ENCODE assay signal across 15 mouse cellular contexts in the genomic region with DNA sequence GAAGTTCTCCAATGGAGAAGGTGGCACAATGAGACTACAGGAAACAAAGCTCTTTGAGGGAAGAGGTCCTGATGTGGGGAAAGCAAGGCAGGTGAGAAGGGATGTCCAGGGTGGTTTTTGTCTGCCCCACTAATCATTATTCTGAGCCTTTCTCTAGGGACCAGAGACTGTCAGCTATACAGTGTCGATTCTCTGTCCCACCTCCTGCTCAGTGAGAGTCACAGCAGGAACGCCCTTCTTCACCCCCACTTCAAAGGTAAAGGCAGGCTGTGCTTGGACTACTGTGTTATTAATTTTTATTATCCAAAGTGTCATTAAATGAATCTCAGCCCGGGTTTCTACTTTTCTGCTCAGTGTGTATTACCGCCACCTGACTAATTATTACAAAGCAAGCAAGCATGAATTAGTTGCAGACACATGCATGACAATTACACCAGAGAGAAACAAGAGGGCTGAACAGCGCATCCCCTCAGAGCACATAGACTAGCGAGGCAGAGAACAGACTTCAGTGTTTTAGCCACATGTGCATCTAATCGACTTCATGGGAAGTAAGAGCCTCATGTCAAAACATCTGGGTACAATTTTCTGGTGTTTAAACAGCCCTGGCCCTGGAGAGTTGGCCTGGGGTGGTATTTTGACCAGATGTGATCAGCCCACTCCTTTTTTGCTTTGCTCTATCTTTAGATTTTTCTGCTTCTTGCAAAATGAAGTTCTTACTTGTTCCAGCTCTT.
DNase-seq lines count a peak whose midpoint lies in the region; ATAC-seq lines count a peak whose summit lies in the region.
"Had no signal": no experiment of that assay in that cellular context is flagged by ENCODE, and none has a peak within 500 bp of the region (broad histone marks: within the 10 kb centered on the region; RNA-seq: fewer than 3 reads in every experiment).

No protein-coding gene starts in this region.

- no peak overlapping the region for H3K27ac ChIP-seq in forebrain, embryonic 10.5 days
- no peak overlapping the region for H3K27ac ChIP-seq in forebrain, embryonic 11.5 days (ENCODE audit: low read depth, low read length)
- no peak overlapping the region for H3K27ac ChIP-seq in neural tube, embryonic 15.5 days (replicated peaks)
- no peak overlapping the region for H3K27ac ChIP-seq in limb, embryonic 12.5 days
- H3K27ac ChIP-seq: heart, embryonic 15.5 days had no signal

- no peaks in the 10 kb centered on the region for H3K36me3 ChIP-seq in forebrain, embryonic 10.5 days (replicated peaks)
- no peaks in the 10 kb centered on the region for H3K36me3 ChIP-seq in forebrain, embryonic 11.5 days (ENCODE audit: control insufficient read depth, insufficient read depth, low read length)
- no peaks in the 10 kb centered on the region for H3K36me3 ChIP-seq in neural tube, embryonic 15.5 days
- H3K36me3 ChIP-seq in limb, embryonic 12.5 days: no peaks in the 10 kb centered on the region
- H3K36me3 ChIP-seq: heart, embryonic 15.5 days had no signal

- peak; percentile 21 for DNase-seq in forebrain, embryonic 10.5 days (ENCODE audit: extremely low spot score, low spot score)
- no peak for DNase-seq in forebrain, embryonic 11.5 days (ENCODE audit: low spot score)
- DNase-seq in neural tube, embryonic 10.5 days (ENCODE audit: extremely low spot score, low spot score): peak; percentile 32
- DNase-seq in left cerebral cortex, postnatal 14 days (ENCODE audit: low spot score in 2 of 2): no peak
- no peak for DNase-seq in testis, postnatal 14 days (ENCODE audit: low spot score)
- DNase-seq in left cerebral cortex, postnatal 25 days (ENCODE audit: low spot score in 2 of 2): no peak
- DNase-seq: cerebellum, adult 11 months; forebrain, postnatal 0 days; lung, embryonic 14.5 days; right cerebral cortex, postnatal 4 days; thymus, postnatal 25 days had no signal

- 63% methylated on average over 7 of the region's 7 CpGs for WGBS in forebrain, embryonic 10.5 days
- WGBS in forebrain, embryonic 11.5 days: 71% methylated on average over 7 of the region's 7 CpGs
- 35% methylated on average over 7 of the region's 7 CpGs for WGBS in neural tube, embryonic 15.5 days
- WGBS in limb, embryonic 12.5 days: 9% methylated on average over 7 of the region's 7 CpGs

- H3K4me2 ChIP-seq in forebrain, embryonic 11.5 days (ENCODE audit: low read depth, low read length, severe bottlenecking): no peak overlapping the region
- no peak overlapping the region for H3K4me2 ChIP-seq in neural tube, embryonic 15.5 days
- H3K4me2 ChIP-seq in limb, embryonic 12.5 days: peak overlapping the region; percentile 16
- H3K4me2 ChIP-seq: heart, embryonic 15.5 days; lung, embryonic 14.5 days had no signal

- H3K27me3 ChIP-seq in forebrain, embryonic 10.5 days (ENCODE audit: poor library complexity, severe bottlenecking): no peaks in the 10 kb centered on the region
- H3K27me3 ChIP-seq in forebrain, embryonic 11.5 days (ENCODE audit: control insufficient read depth, insufficient read depth, low read length): no peaks in the 10 kb centered on the region
- no peaks in the 10 kb centered on the region for H3K27me3 ChIP-seq in neural tube, embryonic 15.5 days (replicated peaks)
- no peaks in the 10 kb centered on the region for H3K27me3 ChIP-seq in limb, embryonic 12.5 days
- H3K27me3 ChIP-seq: heart, embryonic 15.5 days had no signal

- H3K9ac ChIP-seq in forebrain, embryonic 11.5 days (ENCODE audit: low read length): no peak overlapping the region
- H3K9ac ChIP-seq in neural tube, embryonic 15.5 days (replicated peaks): no peak overlapping the region
- no peak overlapping the region for H3K9ac ChIP-seq in limb, embryonic 12.5 days (replicated peaks)
- H3K9ac ChIP-seq: forebrain, postnatal 0 days; heart, embryonic 15.5 days; lung, embryonic 14.5 days had no signal

- H3K9me3 ChIP-seq in forebrain, embryonic 10.5 days: no peaks in the 10 kb centered on the region
- no peaks in the 10 kb centered on the region for H3K9me3 ChIP-seq in forebrain, embryonic 11.5 days (ENCODE audit: control insufficient read depth, low read length)
- no peaks in the 10 kb centered on the region for H3K9me3 ChIP-seq in neural tube, embryonic 15.5 days (replicated peaks)
- no peaks in the 10 kb centered on the region for H3K9me3 ChIP-seq in limb, embryonic 12.5 days
- H3K9me3 ChIP-seq: heart, embryonic 15.5 days had no signal

- intact Hi-C loops in left cerebral cortex, postnatal 14 days (cut with DNase I): no loop called here
- intact Hi-C loops in left cerebral cortex, postnatal 25 days (cut with DNase I): no loop called here

- ATAC-seq in forebrain, embryonic 11.5 days (replicated peaks; ENCODE audit: low FRiP score): no peak
- no peak; the same call in 1 of the 2 replicates for ATAC-seq in neural tube, embryonic 15.5 days (ENCODE audit: low FRiP score)
- peak; percentile 78 for ATAC-seq in limb, embryonic 12.5 days (ENCODE audit: insufficient number of reproducible peaks, insufficient read depth, low FRiP score, low TSS enrichment, low read depth)
- ATAC-seq: forebrain, postnatal 0 days had no signal

- no peaks in the 10 kb centered on the region for H3K4me1 ChIP-seq in forebrain, embryonic 10.5 days
- no peaks in the 10 kb centered on the region for H3K4me1 ChIP-seq in forebrain, embryonic 11.5 days (replicated peaks; ENCODE audit: control insufficient read depth, insufficient read depth, low read length)
- H3K4me1 ChIP-seq in neural tube, embryonic 15.5 days: peaks cover 4% of the 10 kb centered on the region; the same call in 1 of the 2 replicates
- peaks cover 14% of the 10 kb centered on the region for H3K4me1 ChIP-seq in limb, embryonic 12.5 days (replicated peaks)
- H3K4me1 ChIP-seq: heart, embryonic 15.5 days had no signal

- no peak overlapping the region for H3K4me3 ChIP-seq in forebrain, embryonic 10.5 days
- no peak overlapping the region for H3K4me3 ChIP-seq in forebrain, embryonic 11.5 days (ENCODE audit: low read depth, low read length)
- H3K4me3 ChIP-seq in neural tube, embryonic 15.5 days (replicated peaks): no peak overlapping the region
- no peak overlapping the region for H3K4me3 ChIP-seq in limb, embryonic 12.5 days (replicated peaks)
- H3K4me3 ChIP-seq: heart, embryonic 15.5 days; myocyte had no signal

Comparison
In these comparisons a context has a peak if more than half of its experiments do, and no peak if none do; other contexts are left out.
1. DNase-seq: peak in forebrain, embryonic 10.5 days (single experiment) and neural tube, embryonic 10.5 days (single experiment); none in forebrain, embryonic 11.5 days (single experiment), left cerebral cortex, postnatal 14 days (0 of 2), testis, postnatal 14 days (single experiment) and left cerebral cortex, postnatal 25 days (0 of 2).